Mouse (Mus musculus): ENCODE measurements at regions not wholly inside any gene's neighbourhood (a gene's known extent, or its start where the extent isn't known, plus 50 kb on each side); places are given as distances from the start of the nearest gene placed in this dataset.

- no peak for ATAC-seq
- 73% methylated on average over 2 of the region's 2 CpGs for WGBS
These were observed 693.2 kb downstream of the Basp1 start for GRCm38 (mm10) chr15:24720346-24720745.

GRCm38 (mm10) chr15:24682167-24682566 is 731.4 kb downstream of the Basp1 start:
- Histone ChIP-seq H3K27me3 (replicated peaks) (no peaks in the 10 kb centered on the region), H3K4me2 (replicated peaks) (no peak overlapping the region), H3K36me3 (no peaks in the 10 kb centered on the region), H3K4me1 (replicated peaks) (no peaks in the 10 kb centered on the region), H3K9me3 (no peaks in the 10 kb centered on the region), H3K9ac (no peak overlapping the region), H3K4me3 (replicated peaks) (no peak overlapping the region), H3K27ac (no peak overlapping the region)
- no peak for ATAC-seq
- WGBS = 74% methylated on average over 4 of the region's 4 CpGs

More at GRCm38 (mm10) chr15:24720346-24720745, 693.2 kb downstream of the Basp1 start:
- H3K9ac ChIP-seq = no peak overlapping the region
- H3K4me1 ChIP-seq (replicated peaks) = no peaks in the 10 kb centered on the region
- no peaks in the 10 kb centered on the region for H3K27me3 ChIP-seq (replicated peaks)
- H3K36me3 ChIP-seq = no peaks in the 10 kb centered on the region
- H3K9me3 ChIP-seq = no peaks in the 10 kb centered on the region
- no peak overlapping the region for H3K4me2 ChIP-seq (replicated peaks)
- H3K27ac ChIP-seq = no peak overlapping the region
- H3K4me3 ChIP-seq (replicated peaks) = no peak overlapping the region

- H3K36me3 ChIP-seq = no peaks in the 10 kb centered on the region
- WGBS = 81% methylated on average over 1 of the region's 1 CpGs
- H3K9ac ChIP-seq = no peak overlapping the region
- no peaks in the 10 kb centered on the region for H3K27me3 ChIP-seq (replicated peaks)
- ATAC-seq = no peak
- H3K4me1 ChIP-seq (replicated peaks) = no peaks in the 10 kb centered on the region
- no peak overlapping the region for H3K4me3 ChIP-seq (replicated peaks)
- no peak overlapping the region for H3K27ac ChIP-seq
- no peak overlapping the region for H3K4me2 ChIP-seq (replicated peaks)
- H3K9me3 ChIP-seq = no peaks in the 10 kb centered on the region
These were observed 764.6 kb downstream of the Basp1 start for GRCm38 (mm10) chr15:24648938-24649337.

GRCm38 (mm10) chr15:24635620-24636019 is 777.9 kb downstream of the Basp1 start:
- ATAC-seq = no peak

GRCm38 (mm10) chr15:24596242-24596641 is 817.3 kb downstream of the Basp1 start:
- H3K27ac ChIP-seq = no peak overlapping the region
- H3K4me3 ChIP-seq (replicated peaks) = no peak overlapping the region
- H3K4me2 ChIP-seq (replicated peaks) = no peak overlapping the region
- WGBS = 40% methylated on average over 4 of the region's 4 CpGs
- H3K4me1 ChIP-seq (replicated peaks) = no peaks in the 10 kb centered on the region
- no peak for ATAC-seq
- no peaks in the 10 kb centered on the region for H3K9me3 ChIP-seq
- H3K9ac ChIP-seq = no peak overlapping the region
- no peaks in the 10 kb centered on the region for H3K27me3 ChIP-seq (replicated peaks)
- no peaks in the 10 kb centered on the region for H3K36me3 ChIP-seq

More at GRCm38 (mm10) chr15:24635620-24636019, 777.9 kb downstream of the Basp1 start:
- Histone ChIP-seq H3K4me2 (replicated peaks) (no peak overlapping the region), H3K9ac (no peak overlapping the region), H3K27ac (no peak overlapping the region), H3K27me3 (replicated peaks) (no peaks in the 10 kb centered on the region), H3K9me3 (no peaks in the 10 kb centered on the region), H3K36me3 (no peaks in the 10 kb centered on the region), H3K4me3 (replicated peaks) (no peak overlapping the region), H3K4me1 (replicated peaks) (no peaks in the 10 kb centered on the region)
- 88% methylated on average over 2 of the region's 2 CpGs for WGBS

GRCm38 (mm10) chr15:24588943-24589342 is 824.6 kb downstream of the Basp1 start:
- Histone ChIP-seq H3K27ac (no peak overlapping the region), H3K36me3 (no peaks in the 10 kb centered on the region), H3K4me2 (replicated peaks) (no peak overlapping the region), H3K27me3 (replicated peaks) (no peaks in the 10 kb centered on the region), H3K4me1 (replicated peaks) (no peaks in the 10 kb centered on the region), H3K4me3 (replicated peaks) (no peak overlapping the region), H3K9me3 (no peaks in the 10 kb centered on the region), H3K9ac (no peak overlapping the region)
- ATAC-seq = no peak
- 34% methylated on average over 4 of the region's 4 CpGs for WGBS

GRCm38 (mm10) chr15:24566981-24567380 is 846.6 kb downstream of the Basp1 start:
- Histone ChIP-seq H3K9me3 (no peaks in the 10 kb centered on the region), H3K4me2 (replicated peaks) (no peak overlapping the region), H3K36me3 (no peaks in the 10 kb centered on the region), H3K9ac (no peak overlapping the region), H3K4me1 (replicated peaks) (no peaks in the 10 kb centered on the region), H3K4me3 (replicated peaks) (no peak overlapping the region), H3K27ac (no peak overlapping the region), H3K27me3 (replicated peaks) (no peaks in the 10 kb centered on the region)
- ATAC-seq = no peak
- WGBS = 63% methylated on average over 3 of the region's 3 CpGs

- no peaks in the 10 kb centered on the region for H3K36me3 ChIP-seq
- H3K27me3 ChIP-seq (replicated peaks) = no peaks in the 10 kb centered on the region
- H3K4me3 ChIP-seq (replicated peaks) = no peak overlapping the region
- 87% methylated on average over 4 of the region's 4 CpGs for WGBS
- no peaks in the 10 kb centered on the region for H3K4me1 ChIP-seq (replicated peaks)
- no peak overlapping the region for H3K9ac ChIP-seq
- no peak overlapping the region for H3K27ac ChIP-seq
- H3K9me3 ChIP-seq = no peaks in the 10 kb centered on the region
- ATAC-seq = no peak
- no peak overlapping the region for H3K4me2 ChIP-seq (replicated peaks)
These were observed 856.8 kb downstream of the Basp1 start for GRCm38 (mm10) chr15:24556806-24557205.

GRCm38 (mm10) chr15:24550108-24550507 is 863.5 kb downstream of the Basp1 start:
- Histone ChIP-seq H3K4me2 (replicated peaks) (no peak overlapping the region), H3K4me1 (replicated peaks) (no peaks in the 10 kb centered on the region), H3K9ac (no peak overlapping the region), H3K36me3 (no peaks in the 10 kb centered on the region), H3K27ac (no peak overlapping the region), H3K9me3 (no peaks in the 10 kb centered on the region), H3K27me3 (replicated peaks) (no peaks in the 10 kb centered on the region), H3K4me3 (replicated peaks) (no peak overlapping the region)
- WGBS = 87% methylated on average over 3 of the region's 3 CpGs
- no peak for ATAC-seq

GRCm38 (mm10) chr15:24530065-24530464 is 883.5 kb downstream of the Basp1 start:
- ATAC-seq = no peak
- H3K4me2 ChIP-seq (replicated peaks) = no peak overlapping the region
- H3K9me3 ChIP-seq = no peaks in the 10 kb centered on the region
- H3K36me3 ChIP-seq = no peaks in the 10 kb centered on the region
- H3K4me1 ChIP-seq (replicated peaks) = no peaks in the 10 kb centered on the region
- H3K9ac ChIP-seq = no peak overlapping the region
- no peak overlapping the region for H3K4me3 ChIP-seq (replicated peaks)
- no peak overlapping the region for H3K27ac ChIP-seq
- 88% methylated on average over 3 of the region's 3 CpGs for WGBS
- H3K27me3 ChIP-seq (replicated peaks) = no peaks in the 10 kb centered on the region

- WGBS = 73% methylated on average over 5 of the region's 5 CpGs
- Histone ChIP-seq H3K9me3 (no peaks in the 10 kb centered on the region), H3K27me3 (replicated peaks) (no peaks in the 10 kb centered on the region), H3K4me3 (replicated peaks) (no peak overlapping the region), H3K36me3 (no peaks in the 10 kb centered on the region), H3K4me2 (replicated peaks) (no peak overlapping the region), H3K9ac (no peak overlapping the region), H3K4me1 (replicated peaks) (no peaks in the 10 kb centered on the region), H3K27ac (no peak overlapping the region)
- ATAC-seq = no peak
These were observed 886.2 kb downstream of the Basp1 start for GRCm38 (mm10) chr15:24527379-24527778.

GRCm38 (mm10) chr15:24513926-24514325 is 899.6 kb downstream of the Basp1 start:
- H3K27ac ChIP-seq = no peak overlapping the region
- no peaks in the 10 kb centered on the region for H3K36me3 ChIP-seq
- no peak overlapping the region for H3K9ac ChIP-seq
- no peak overlapping the region for H3K4me3 ChIP-seq (replicated peaks)
- 75% methylated on average over 9 of the region's 9 CpGs for WGBS
- no peaks in the 10 kb centered on the region for H3K9me3 ChIP-seq
- H3K27me3 ChIP-seq (replicated peaks) = no peaks in the 10 kb centered on the region
- no peak overlapping the region for H3K4me2 ChIP-seq (replicated peaks)
- no peaks in the 10 kb centered on the region for H3K4me1 ChIP-seq (replicated peaks)
- ATAC-seq = no peak

GRCm38 (mm10) chr15:24501907-24502559 is 911.5 kb downstream of the Basp1 start:
- no peaks in the 10 kb centered on the region for H3K9me3 ChIP-seq
- H3K36me3 ChIP-seq = no peaks in the 10 kb centered on the region
- H3K9ac ChIP-seq = no peak overlapping the region
- no peak overlapping the region for H3K27ac ChIP-seq
- no peaks in the 10 kb centered on the region for H3K4me1 ChIP-seq (replicated peaks)
- ATAC-seq = no peak
- H3K4me3 ChIP-seq (replicated peaks) = no peak overlapping the region
- WGBS = 54% methylated on average over 9 of the region's 9 CpGs
- no peak overlapping the region for H3K4me2 ChIP-seq (replicated peaks)
- no peaks in the 10 kb centered on the region for H3K27me3 ChIP-seq (replicated peaks)
